Mouse (Mus musculus): ENCODE data around the gene Aldh18a1.

DNA sequence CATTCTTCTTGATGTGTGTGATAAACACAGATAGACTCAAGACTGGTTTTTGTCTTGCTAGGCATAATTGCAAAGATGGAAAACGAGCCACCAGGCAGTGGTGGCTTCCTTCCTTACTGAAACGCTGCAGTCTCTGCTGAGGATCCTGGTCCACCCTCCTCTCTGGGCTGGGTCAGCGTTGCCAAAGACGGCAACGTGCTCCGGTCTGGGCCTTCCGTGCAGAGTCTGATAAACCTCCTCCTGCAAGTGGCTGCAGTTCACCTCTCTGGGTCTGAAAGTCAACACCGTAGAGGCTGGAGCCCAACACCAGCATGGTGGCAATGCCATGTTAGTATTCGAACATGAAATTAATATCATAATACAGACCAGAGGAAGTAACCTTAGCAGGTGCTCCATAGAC, 16.9 kb upstream of the Aldh18a1 start:
- TF ChIP-seq FLI1 (IDR thresholded peaks at IDR 0.05; ENCODE audit: low read length) (no peak), GATA1 (IDR thresholded peaks at IDR 0.05; ENCODE audit: borderline replicate concordance, low read length) (no peak)
